Mouse (Mus musculus): ENCODE results near the gene Hmx1.

Gene Hmx1

DNA sequence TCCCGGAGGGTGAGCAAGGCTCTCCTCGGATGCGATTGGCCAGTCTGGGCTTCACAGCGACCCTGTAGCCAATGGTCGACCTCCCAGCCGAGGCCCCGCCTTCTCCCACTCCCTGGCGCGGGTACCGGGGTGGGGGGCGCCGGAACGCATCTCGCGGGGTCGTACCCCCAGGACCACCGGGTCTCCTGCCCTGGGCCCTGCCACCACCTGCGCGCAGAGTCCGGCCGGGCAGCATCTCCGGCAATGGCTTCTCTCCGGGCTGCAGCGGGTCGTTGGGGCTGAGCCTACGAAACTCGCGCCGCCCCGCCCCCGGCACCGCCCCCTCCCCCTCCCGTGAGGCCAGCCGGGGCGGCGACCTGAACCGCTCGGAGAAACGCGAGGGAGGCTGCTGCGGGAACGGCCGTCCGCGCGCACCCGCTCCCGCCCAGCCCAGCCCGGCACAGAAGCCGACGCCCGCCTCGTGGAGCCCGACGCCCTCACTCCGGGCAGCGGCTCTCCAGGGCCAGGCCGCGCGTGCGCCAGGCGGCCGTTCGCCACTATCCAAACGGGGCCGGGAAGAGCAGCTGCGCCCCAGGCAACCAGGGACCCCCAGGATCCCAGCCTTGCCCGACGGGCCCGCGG, at the start of gene Hmx1:
TSS of gene Hmx1 (plus strand) at position 618 of the 621 bp plus-strand sequence.
- in situ Hi-C loops (cut with MboI, MseI): no loop called here

- in situ Hi-C loops (cut with MboI, MseI): no loop called here
These were observed 43.8 kb upstream of the Hmx1 start for GRCm38 (mm10) chr5:35345084-35345483.

DNA sequence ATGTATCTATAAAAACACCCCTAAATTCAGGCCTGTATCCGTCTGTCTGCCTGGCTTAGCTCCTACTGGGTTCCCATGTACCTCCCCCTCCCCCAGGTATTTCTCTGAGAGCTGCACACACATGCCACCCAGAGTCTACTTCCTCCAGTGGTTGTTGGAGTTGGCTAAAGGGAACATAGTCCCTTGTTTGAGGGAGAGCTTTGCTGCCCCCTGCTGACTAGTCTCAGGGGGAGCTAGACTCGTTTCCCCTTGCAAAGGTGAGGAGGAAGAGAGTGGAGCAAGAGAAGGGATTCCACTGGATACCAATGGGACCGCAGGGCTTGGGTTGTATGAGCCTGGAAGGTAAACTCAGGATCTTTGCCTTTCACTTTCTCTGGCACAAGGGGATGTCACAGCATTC, 40.1 kb upstream of the Hmx1 start:
- in situ Hi-C loops (cut with MboI, MseI): no loop called here

DNA sequence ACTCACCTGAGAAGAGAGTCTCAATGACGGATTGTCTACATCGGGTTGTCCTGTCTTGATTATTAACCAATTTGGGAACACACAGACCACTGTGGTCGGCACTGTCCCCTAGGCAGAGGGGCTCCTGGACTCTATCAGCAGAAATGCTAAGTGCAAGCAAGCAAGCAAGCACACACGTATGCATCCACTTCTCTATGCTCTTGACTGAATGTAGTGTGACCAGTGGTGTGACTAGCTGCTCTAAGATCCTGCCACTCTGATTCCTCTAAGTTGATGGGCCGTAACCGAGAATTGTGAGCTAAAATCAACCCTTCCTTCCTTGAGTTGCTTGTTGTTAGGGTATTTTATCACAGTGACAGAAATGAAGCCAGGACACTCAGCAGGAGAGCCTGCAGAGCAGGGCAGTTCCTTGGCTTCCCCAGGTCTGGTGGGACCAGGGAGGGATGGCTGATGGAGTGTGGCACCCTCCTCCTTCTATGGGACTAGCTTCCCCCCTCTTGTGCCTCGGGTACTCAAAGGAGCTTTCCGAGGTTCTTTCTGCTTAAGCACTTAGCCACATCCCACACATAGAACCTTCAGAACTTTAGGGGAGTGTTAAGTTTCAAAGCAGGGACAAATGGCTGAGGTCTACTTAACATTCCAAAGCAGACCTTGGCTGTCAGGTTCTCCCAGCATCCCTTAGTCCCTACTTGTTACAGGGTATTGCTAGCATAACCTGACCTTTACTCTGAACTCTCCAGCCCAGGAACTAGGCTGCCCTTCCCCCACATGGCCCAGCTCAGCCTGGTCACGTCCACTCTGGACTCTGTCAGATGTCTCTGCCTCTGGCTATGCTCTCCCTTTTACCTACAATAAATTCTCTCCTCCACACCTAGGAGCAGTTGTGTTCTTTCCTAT, 31.1 kb upstream of the Hmx1 start:
- in situ Hi-C loops (cut with MboI, MseI): no loop called here

DNA sequence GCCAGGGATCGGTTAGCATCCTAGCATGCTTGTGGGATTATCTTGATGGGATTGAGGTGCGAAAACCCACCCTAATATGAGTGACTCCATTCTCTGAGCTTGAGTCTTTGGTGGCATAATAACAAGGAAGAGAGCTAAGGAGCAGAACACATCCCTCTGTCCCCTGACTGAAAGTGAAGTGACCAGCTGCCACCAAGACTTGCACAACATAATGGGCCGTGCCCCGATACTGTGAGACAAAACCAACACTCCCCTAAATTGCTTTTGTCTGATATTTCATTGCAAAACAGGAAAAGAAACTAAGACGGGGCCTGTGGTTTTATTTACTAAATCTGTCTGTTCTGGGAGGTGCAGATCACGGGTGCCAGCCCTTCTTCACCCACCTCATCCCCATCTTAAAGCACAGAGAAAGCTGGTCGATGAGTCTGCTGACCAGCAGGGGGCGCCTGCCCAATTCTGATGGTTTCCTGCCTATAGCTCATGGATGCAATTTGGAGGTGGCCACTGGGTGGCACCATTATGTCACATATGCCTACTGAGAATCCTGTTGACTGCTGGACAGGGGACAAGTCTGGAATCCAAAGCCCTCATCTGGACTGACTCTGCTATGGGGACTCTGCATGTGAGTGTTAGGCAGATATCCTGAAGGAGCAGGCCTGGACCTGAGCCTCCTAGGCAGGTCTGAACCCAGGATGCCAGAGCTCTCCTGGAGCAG, 27.2 kb upstream of the Hmx1 start:
- in situ Hi-C loops (cut with MboI, MseI): loop anchor here (5.0 kb wide), 1 partner anchor 146 kb away; no protein-coding TSS in a partner anchor

DNA sequence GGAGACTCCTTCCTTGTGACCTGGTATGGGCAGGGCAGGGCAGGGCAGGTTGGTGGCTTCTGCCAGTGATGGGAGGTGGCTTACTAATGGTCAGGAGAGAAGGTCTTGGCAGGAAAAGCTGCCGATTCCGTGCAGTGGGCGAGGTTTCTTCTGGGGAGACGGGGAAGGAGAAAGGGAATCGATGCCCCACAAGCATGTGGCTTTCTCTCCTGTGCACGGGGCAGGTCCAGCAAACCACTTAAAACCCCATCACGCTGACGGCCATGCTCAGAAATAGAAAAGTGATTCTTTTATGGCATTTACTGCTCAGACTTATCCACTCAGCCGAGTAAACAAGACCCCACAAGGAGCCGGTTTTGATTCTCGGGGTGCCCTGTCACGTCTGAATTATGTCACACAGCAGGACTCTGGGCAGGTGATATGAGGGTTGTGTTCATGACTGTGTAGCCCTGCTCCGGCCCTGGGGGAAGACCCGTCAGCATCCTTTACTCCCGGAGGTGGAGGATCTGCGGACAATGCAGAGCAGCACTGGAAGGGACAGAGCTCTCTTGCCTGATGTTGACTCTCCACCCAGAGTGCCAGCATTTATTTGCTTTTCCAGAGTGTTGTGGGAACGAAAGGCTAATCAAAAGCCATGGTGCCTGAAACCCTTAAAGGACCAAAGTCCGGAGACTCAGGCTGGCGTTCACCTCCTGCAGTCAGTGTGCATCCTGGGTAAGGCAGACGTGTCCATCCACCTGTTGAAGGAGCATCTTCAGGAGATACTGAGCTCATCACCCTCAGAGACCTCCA, 22.5 kb upstream of the Hmx1 start:
- in situ Hi-C loops (cut with MboI, MseI): no loop called here

GRCm38 (mm10) chr5:35368916-35369315, 20.0 kb upstream of the Hmx1 start:
- in situ Hi-C loops (cut with MboI, MseI): no loop called here

DNA sequence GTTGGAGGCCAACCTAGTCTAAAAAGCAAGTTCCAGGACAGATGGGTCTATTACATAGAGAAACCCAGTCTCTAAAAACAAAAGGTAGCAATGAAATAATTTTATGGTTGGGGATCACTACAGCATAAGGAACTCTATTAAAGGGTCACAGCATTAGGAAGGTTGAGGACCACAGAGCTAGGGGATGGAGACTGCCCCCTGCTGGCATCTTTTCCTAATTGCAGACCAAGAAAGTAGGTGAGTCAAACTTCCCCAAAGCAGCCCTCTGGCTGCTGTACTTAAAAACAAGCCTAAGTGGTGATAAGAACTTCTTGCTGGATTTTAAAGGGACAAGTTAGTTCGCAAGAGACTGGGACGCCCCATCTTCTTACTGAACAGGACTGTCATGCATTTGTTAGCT, 9.8 kb upstream of the Hmx1 start:
- in situ Hi-C loops (cut with MboI, MseI): no loop called here

- in situ Hi-C loops (cut with MboI, MseI): no loop called here
These were observed 9.1 kb upstream of the Hmx1 start for GRCm38 (mm10) chr5:35379815-35380214.

DNA sequence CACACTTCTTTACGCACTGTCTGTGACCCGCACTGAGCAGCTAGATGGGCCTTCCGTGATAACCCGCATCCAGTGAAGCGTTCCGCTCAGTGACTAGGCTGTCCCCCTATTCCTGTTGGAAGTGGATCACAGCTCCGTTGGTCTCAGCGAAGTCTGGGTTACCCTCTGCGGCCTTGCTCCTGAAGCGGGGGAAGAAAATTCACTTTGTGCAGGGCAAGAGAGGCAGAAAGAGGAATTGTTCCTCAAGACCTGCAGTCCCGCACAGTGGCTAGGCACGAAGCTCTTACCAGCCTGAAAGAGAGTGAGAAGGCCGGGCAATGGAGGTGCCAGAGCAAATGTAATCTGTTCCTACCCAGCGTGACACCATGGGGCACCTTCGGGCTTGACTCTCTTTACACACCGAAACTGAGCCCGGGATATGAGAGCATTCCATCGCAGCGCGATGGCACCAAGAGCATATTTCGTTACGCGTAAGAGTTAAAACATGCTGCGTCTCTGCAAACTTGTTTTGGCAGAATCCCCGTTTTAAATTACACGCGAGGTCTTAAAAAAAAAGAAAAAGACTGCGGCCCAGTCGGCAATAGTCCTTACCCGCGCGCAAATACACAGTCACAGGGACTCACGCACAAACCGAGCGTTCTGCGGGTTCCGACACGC, 946 bp upstream of the Hmx1 start:
- in situ Hi-C loops (cut with MboI, MseI): no loop called here

DNA sequence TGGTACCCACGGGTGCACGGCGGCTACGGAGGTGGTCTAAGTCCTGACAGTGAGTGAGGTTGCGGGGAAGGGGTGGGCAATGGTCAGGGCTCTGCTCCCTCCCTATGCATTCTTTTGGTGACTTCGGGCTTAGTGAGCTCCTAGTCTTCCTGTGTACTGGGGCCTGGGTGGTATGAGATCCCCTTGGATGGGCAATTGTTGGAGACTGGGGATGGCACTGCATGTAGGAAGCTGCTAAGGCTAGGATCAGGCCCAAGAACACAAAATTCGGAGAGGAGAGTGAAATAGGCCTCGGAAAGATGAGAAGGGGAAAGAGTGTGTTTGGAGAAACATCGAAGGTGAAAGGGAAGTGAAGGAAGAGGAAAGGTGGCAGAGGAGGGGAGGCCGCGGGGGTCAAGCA, 533 bp downstream of the Hmx1 start:
- in situ Hi-C loops (cut with MboI, MseI): no loop called here

GRCm38 (mm10) chr5:35389915-35390314, 1.0 kb downstream of the Hmx1 start:
- in situ Hi-C loops (cut with MboI, MseI): no loop called here

DNA sequence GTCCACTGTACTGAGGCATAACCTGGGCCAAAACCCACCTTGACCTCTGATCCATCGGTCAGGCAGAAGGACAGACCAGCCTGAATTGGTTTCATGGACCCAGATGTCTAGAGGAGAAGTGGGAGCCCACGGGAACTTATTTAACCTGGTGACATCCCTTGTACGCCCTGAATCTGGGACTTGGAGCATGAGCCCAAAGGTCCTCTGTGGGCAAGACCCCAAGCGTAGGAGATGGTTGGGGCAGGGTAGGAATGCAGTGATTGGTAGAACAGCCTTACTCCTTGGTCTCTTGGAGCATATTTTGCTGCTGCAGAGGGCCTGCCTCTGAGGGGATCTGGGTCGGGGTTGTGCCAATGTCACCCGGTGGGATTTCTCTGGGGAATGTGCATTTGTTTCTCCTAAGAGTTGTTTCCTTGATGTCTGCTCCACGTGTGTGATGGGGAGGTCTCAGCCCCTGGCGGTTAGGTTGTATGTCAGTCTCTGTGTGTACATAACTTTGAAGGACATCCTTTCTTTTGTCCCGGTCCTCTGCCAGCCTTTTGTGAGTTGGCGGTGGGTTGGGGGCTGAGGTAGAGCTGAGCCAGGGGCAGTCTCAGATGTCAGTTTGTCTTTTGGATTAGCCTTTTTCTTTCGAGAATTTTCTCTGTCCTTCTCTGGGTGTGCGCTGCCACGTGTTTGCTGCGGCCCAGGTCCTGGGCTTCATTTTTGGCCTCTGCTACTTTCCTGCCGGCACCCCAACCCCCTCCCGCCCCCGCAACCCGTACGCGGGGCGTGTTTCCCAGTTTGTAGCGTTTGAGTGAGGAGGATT, 2.1 kb downstream of the Hmx1 start:
- in situ Hi-C loops (cut with MboI, MseI): no loop called here

DNA sequence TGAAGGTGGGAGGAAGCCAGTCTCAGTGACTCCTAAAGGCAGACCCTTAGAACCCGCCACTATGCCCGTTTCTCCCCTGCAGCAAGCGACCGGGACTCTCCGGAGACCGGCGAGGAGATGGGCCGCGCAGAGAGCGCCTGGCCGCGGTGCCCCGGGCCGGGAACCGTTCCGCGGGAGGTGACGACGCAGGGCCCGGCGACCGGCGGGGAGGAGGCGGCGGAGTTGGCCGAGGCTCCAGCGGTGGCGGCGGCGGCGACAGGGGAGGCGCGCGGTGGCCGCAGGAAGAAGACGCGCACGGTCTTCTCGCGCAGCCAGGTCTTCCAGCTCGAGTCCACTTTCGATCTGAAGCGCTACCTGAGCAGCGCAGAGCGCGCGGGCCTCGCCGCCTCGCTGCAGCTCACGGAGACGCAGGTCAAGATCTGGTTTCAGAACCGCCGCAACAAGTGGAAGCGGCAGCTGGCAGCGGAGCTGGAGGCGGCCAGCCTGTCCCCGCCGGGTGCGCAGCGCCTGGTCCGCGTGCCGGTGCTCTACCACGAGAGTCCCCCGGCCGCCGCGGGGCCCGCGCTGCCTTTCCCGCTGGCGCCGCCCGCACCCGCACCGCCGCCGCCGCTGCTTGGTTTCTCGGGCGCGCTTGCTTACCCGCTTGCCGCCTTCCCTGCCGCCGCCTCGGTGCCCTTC, 2.9 kb downstream of the Hmx1 start:
- in situ Hi-C loops (cut with MboI, MseI): no loop called here

DNA sequence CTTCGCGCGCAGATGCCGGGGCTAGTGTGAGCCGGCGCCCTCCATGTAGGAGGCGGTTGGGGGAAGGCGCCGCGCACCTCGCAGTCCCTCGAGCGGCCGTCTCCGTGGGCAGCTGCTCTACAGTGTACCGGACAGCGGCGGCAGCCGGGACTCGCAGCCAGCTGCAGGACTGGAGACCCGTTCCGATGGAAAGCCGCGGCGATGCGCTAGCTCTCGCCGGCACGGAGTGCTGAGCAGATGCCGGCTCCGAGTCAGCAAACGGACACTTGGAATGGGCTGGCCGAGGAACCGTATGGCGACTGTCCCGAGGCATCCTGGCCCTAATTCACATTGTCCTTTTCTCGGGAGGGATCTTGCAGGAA, 3.4 kb downstream of the Hmx1 start:
- in situ Hi-C loops (cut with MboI, MseI): no loop called here

- in situ Hi-C loops (cut with MboI, MseI): no loop called here
These were observed 6.9 kb downstream of the Hmx1 start for GRCm38 (mm10) chr5:35395566-35396440.

DNA sequence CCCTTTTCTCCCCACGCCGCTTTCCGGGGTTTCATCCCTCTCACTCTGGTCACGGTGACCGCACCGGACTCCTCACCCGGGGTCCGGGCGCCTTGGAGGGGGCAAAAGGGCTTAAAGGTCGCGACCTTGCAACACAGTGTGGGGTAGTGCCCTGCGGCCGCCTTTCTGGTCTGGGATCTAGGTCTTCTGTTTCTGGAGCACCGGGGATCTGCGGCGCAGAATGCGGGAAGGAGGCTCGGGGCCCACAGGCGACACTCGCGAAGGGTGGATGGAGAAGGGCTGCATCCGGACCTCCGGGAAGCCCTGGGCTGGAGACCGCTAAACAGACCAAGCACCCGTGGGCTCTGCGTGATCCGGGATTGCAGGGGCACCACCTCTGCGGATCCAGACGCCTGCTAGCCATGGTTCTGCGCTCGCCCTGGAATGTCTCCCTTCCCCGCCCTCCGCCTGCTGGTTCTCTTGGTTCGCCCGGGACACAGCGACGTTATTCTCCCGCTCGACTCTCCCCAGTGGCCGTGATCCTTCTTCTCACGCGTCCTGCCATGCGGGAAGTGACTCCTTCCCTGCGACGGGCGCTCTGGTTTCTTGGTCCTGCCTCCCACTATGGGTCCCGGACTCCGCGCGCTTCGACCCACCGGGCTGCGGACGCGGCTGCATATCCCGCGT, 8.2 kb downstream of the Hmx1 start:
- in situ Hi-C loops (cut with MboI, MseI): no loop called here

GRCm38 (mm10) chr5:35397642-35398309, 8.9 kb downstream of the Hmx1 start:
- in situ Hi-C loops (cut with MboI, MseI): no loop called here
